Mouse (Mus musculus) MEL (cell line): ENCODE measurements around the gene Cdk14. TPM values are rescaled to one million over a fixed set of nuclear protein-coding genes. Genes with fewer than 3 reads are reported as not detected.

ENCODE experiments used
- DNase-seq: peaks from one replicate; pipeline ENCODE4 v3.0.0; 2011; ENCODE audit warnings: low read depth, low spot score
- H3K27ac ChIP-seq: 2 replicates; pipeline ENCODE4 v1.5.1; 2012; ENCODE audit warnings: low read depth, mild to moderate bottlenecking, control low read depth, low read length, moderate library complexity; ENCODE audit not compliant: control insufficient read depth
- H3K27me3 ChIP-seq, 2 experiments: fragments of 150-350 bp in 1 of 2; sonication (generic) in 1 of 2; 2 replicates each; pipeline ENCODE4 v1.6.1; 2012; ENCODE audit warnings: low read length in 2 of 2, mild to moderate bottlenecking in 2 of 2, improper control_type of control experiment in 1 of 2, moderate library complexity in 1 of 2; ENCODE audit not compliant: insufficient read depth in 2 of 2, control insufficient read depth in 1 of 2
- H3K36me3 ChIP-seq, 2 experiments: 2 replicates each; pipeline ENCODE4 v1.6.1; 2012 to 2014; ENCODE audit warnings: low read length in 2 of 2, improper control_type of control experiment in 1 of 2, inconsistent platforms in 1 of 2, mild to moderate bottlenecking in 1 of 2; ENCODE audit not compliant: insufficient read depth in 2 of 2, control insufficient read depth in 1 of 2
- H3K4me1 ChIP-seq, 2 experiments: fragments of 150-350 bp in 1 of 2; sonication (generic) in 1 of 2; 2 replicates each; pipeline ENCODE4 v1.6.1; 2012; ENCODE audit warnings: low read length in 2 of 2, improper control_type of control experiment in 1 of 2, mild to moderate bottlenecking in 1 of 2; ENCODE audit not compliant: insufficient read depth in 2 of 2, control insufficient read depth in 1 of 2
- H3K4me3 ChIP-seq, 2 experiments: fragments of 150-350 bp in 1 of 2; sonication (generic) in 1 of 2; 2 replicates each; pipeline ENCODE4 v1.5.1; 2012; ENCODE audit warnings: low read depth in 2 of 2, low read length in 2 of 2, mild to moderate bottlenecking in 2 of 2, moderate library complexity in 2 of 2, control low read depth in 1 of 2, improper control_type of control experiment in 1 of 2; ENCODE audit not compliant: control insufficient read depth in 1 of 2, insufficient read depth in 1 of 2
- H3K79me2 ChIP-seq: 2 replicates; pipeline ENCODE4 v1.6.1; 2012; ENCODE audit warnings: mild to moderate bottlenecking, low read length, moderate library complexity; ENCODE audit not compliant: control insufficient read depth, poor library complexity, insufficient read depth
- H3K9ac ChIP-seq: 2 replicates; pipeline ENCODE4 v1.6.1; 2012; ENCODE audit warnings: low read depth, mild to moderate bottlenecking, control low read depth, low read length, moderate library complexity; ENCODE audit not compliant: control insufficient read depth, poor library complexity, severe bottlenecking
- H3K9me3 ChIP-seq: fragments of 150-350 bp; sonication (generic); replicated peaks from 2 replicates; pipeline ENCODE4 v1.6.1; 2012; ENCODE audit warnings: mild to moderate bottlenecking, low read length, improper control_type of control experiment, moderate library complexity; ENCODE audit not compliant: insufficient read depth
- CHD2 ChIP-seq: IDR thresholded peaks from 2 replicates; pipeline ENCODE4 v1.6.1; 2011; ENCODE audit warnings: low read length, improper control_type of control experiment
- EP300 ChIP-seq, 2 experiments: IDR thresholded peaks; 2 replicates each; pipeline ENCODE4 v1.6.1; 2011; ENCODE audit warnings: improper control_type of control experiment in 2 of 2, low read length in 2 of 2, low read depth in 1 of 2, mild to moderate bottlenecking in 1 of 2
- ETS1 ChIP-seq: IDR thresholded peaks from 2 replicates; pipeline ENCODE4 v1.6.1; 2012; ENCODE audit warnings: low read depth, mild to moderate bottlenecking, inconsistent platforms, low read length, improper control_type of control experiment, moderate library complexity
- GABPA ChIP-seq: IDR thresholded peaks from 2 replicates; pipeline ENCODE4 v1.6.1; 2012; ENCODE audit warnings: low read depth, mild to moderate bottlenecking, inconsistent platforms, low read length, improper control_type of control experiment, moderate library complexity
- GATA1 ChIP-seq: IDR thresholded peaks from 2 replicates; pipeline ENCODE4 v1.6.1; 2011; ENCODE audit warnings: low read depth, low read length, improper control_type of control experiment
- KAT2A ChIP-seq: conservative IDR thresholded peaks from 2 replicates; pipeline ENCODE4 v1.6.1; 2012; ENCODE audit warnings: low read depth, low read length, improper control_type of control experiment, inconsistent platforms
- MAFK ChIP-seq: IDR thresholded peaks from 2 replicates; pipeline ENCODE4 v1.6.1; 2011; ENCODE audit warnings: low read depth, mild to moderate bottlenecking, low read length, improper control_type of control experiment, borderline replicate concordance
- MAZ ChIP-seq: IDR thresholded peaks from 2 replicates; pipeline ENCODE4 v1.6.1; 2012; ENCODE audit warnings: low read depth, mild to moderate bottlenecking, inconsistent platforms, low read length, improper control_type of control experiment
- MXI1 ChIP-seq: IDR thresholded peaks from 2 replicates; pipeline ENCODE4 v1.6.1; 2011; ENCODE audit warnings: mild to moderate bottlenecking, low read depth, low read length, improper control_type of control experiment
- MYB ChIP-seq: IDR thresholded peaks from 2 replicates; pipeline ENCODE4 v1.6.1; 2011; ENCODE audit warnings: mild to moderate bottlenecking, low read depth, low read length, improper control_type of control experiment
- NRF1 ChIP-seq: IDR thresholded peaks from 2 replicates; pipeline ENCODE4 v1.6.1; 2014; ENCODE audit warnings: low read depth, mild to moderate bottlenecking, inconsistent platforms, low read length, improper control_type of control experiment, moderate library complexity; ENCODE audit not compliant: poor library complexity, insufficient read depth, severe bottlenecking
- POLR2A ChIP-seq, 2 experiments: IDR thresholded peaks; 2 replicates each; pipeline ENCODE4 v1.6.1; 2011 to 2012; ENCODE audit warnings: low read length in 2 of 2, mild to moderate bottlenecking in 2 of 2, control low read depth in 1 of 2, improper control_type of control experiment in 1 of 2, low read depth in 1 of 2, moderate library complexity in 1 of 2; ENCODE audit not compliant: control insufficient read depth in 1 of 2, insufficient read depth in 1 of 2, poor library complexity in 1 of 2
- POLR2AphosphoS2 ChIP-seq: IDR thresholded peaks from 2 replicates; pipeline ENCODE4 v1.6.1; 2011; ENCODE audit warnings: low read length, improper control_type of control experiment
- RCOR1 ChIP-seq: IDR thresholded peaks from 2 replicates; pipeline ENCODE4 v1.6.1; 2012; ENCODE audit warnings: low read depth, mild to moderate bottlenecking, inconsistent platforms, low read length, improper control_type of control experiment
- SIN3A ChIP-seq: IDR thresholded peaks from 2 replicates; pipeline ENCODE4 v1.6.1; 2012; ENCODE audit warnings: low read length, improper control_type of control experiment, inconsistent platforms
- TAL1 ChIP-seq: IDR thresholded peaks from 2 replicates; pipeline ENCODE4 v1.6.1; 2012; ENCODE audit warnings: mild to moderate bottlenecking, inconsistent platforms, low read length, moderate library complexity, mixed read lengths
- USF1 ChIP-seq: IDR thresholded peaks from 2 replicates; pipeline ENCODE4 v1.6.1; 2014; ENCODE audit warnings: low read depth, mild to moderate bottlenecking, inconsistent platforms, low read length, improper control_type of control experiment, moderate library complexity
- USF2 ChIP-seq, 2 experiments: IDR thresholded peaks; 2 replicates each; pipeline ENCODE4 v1.6.1; 2011 to 2012; ENCODE audit warnings: improper control_type of control experiment in 2 of 2, low read length in 2 of 2, borderline replicate concordance in 1 of 2, inconsistent platforms in 1 of 2, low read depth in 1 of 2, mild to moderate bottlenecking in 1 of 2; ENCODE audit not compliant: insufficient read depth in 1 of 2
- ZC3H11A ChIP-seq: IDR thresholded peaks from 2 replicates; pipeline ENCODE4 v1.6.1; 2012; ENCODE audit warnings: low read depth, mild to moderate bottlenecking, inconsistent platforms, low read length, improper control_type of control experiment
- ZKSCAN1 ChIP-seq: IDR thresholded peaks from 2 replicates; pipeline ENCODE4 v1.6.1; 2012; ENCODE audit warnings: low read depth, mild to moderate bottlenecking, inconsistent platforms, low read length, improper control_type of control experiment, moderate library complexity
- ZMIZ1 ChIP-seq: IDR thresholded peaks from 2 replicates; pipeline ENCODE4 v1.6.1; 2012; ENCODE audit warnings: low read depth, mild to moderate bottlenecking, inconsistent platforms, low read length, improper control_type of control experiment, moderate library complexity
- ZNF384 ChIP-seq: IDR thresholded peaks from 2 replicates; pipeline ENCODE4 v1.6.1; 2012; ENCODE audit warnings: low read depth, mild to moderate bottlenecking, inconsistent platforms, low read length, improper control_type of control experiment
- polyA plus RNA-seq, 2 experiments: library from polyadenylated mRNA; stranded (reverse) in 1 of 2; unstranded in 1 of 2; fragments of >175 nt in 1 of 2; fragments of >200 nt in 1 of 2; gene quantifications; 2 replicates each; pipeline versions ENCODE4 v1.2.1 to v1.2.4; 2012; ENCODE audit warnings: low replicate concordance in 2 of 2, low read depth in 1 of 2; ENCODE audit not compliant: insufficient read length in 2 of 2, insufficient read depth in 1 of 2, missing spikeins in 1 of 2
- total RNA-seq: library from RNA; depleted of rRNA; stranded (reverse); fragments of 300-350 nt; gene quantifications from 2 replicates; pipeline ENCODE4 v1.2.3, GENCODE M21; 2012

Cdk14 gene
- total and polyA plus RNA-seq, 3 experiments: not detected

DNA sequence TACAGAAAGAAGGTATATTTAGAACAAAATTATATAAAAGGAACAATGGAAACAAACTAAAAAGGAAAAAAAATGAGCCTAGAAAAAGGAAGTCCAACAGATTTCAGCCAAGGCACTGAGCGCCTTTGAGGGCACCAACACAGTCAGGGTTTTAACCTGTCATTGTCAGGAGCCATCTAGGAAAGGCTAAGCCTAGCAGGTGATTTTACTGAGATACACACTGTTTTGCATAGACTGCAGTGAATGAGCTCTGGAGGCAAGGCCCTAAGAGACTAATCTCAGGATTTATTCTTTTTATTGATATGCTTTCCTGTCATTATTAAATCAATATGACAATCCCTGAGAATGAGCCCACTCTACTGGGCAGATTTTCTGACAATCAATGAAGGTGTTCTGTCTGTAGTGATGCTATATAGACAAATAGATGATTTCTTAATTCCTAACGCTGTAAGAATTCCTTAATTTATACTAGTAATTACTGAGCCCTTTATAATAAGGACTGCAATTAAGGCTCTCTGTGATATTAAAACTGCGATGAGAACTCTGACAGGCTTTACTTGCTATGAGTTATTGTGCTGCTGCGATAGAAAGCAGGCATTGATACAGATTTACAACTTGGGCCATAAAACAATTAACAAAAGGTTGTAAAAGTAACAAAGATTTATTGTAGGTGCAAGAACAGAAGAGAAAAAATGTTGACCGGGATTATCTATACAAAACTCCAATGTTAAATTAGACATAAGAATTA, 303.2 kb downstream of the Cdk14 start:
- Histone ChIP-seq H3K4me1 (no peaks in the 10 kb centered on the region), H3K9ac (no peak overlapping the region), H3K36me3 (no peaks in the 10 kb centered on the region), H3K9me3 (no peaks in the 10 kb centered on the region), H3K27me3 (no peaks in the 10 kb centered on the region), H3K79me2 (no peaks in the 10 kb centered on the region), H3K27ac (no peak overlapping the region), H3K4me3 (no peak overlapping the region)
- TF ChIP-seq TAL1: no peak
- no peak for TF ChIP-seq ETS1
- no peak for TF ChIP-seq RCOR1
- no peak for TF ChIP-seq MXI1
- TF ChIP-seq CHD2: no peak
- no peak for TF ChIP-seq GATA1
- no peak for TF ChIP-seq MAFK
- TF ChIP-seq KAT2A: no peak
- no peak for TF ChIP-seq NRF1
- no peak for TF ChIP-seq ZC3H11A
- no peak for TF ChIP-seq EP300 (IDR thresholded peaks at IDR 0.05; ENCODE audit: low read depth in 1 of 2, low read length in 2 of 2)
- no peak for TF ChIP-seq GABPA
- no peak for TF ChIP-seq MYB
- no peak for TF ChIP-seq POLR2A (IDR thresholded peaks at IDR 0.05; ENCODE audit: control insufficient read depth in 1 of 2, insufficient read depth in 1 of 2, low read depth in 1 of 2, low read length in 2 of 2, poor library complexity in 1 of 2)
- no peak for TF ChIP-seq ZMIZ1
- TF ChIP-seq POLR2AphosphoS2: no peak
- no peak for TF ChIP-seq USF1
- no peak for DNase-seq

DNA sequence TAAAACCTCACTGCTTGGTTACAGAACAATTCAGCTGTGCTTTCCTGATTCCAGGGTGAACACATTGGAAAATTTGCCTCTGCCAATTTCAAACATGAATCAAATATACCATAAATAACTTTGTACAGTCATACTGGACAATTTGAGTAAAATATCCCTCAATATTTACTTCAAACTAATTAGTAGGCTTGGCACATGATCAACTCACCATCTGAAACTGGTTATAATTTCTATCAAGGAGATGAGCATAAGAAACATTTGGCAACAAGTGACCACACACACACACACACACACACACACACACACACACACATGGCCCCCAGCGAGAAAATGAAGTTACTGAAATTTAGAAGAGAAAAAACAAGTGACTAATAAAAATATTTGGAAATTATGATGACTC, 304.6 kb downstream of the Cdk14 start:
- no peaks in the 10 kb centered on the region for H3K9me3 ChIP-seq
- TF ChIP-seq MAZ: no peak
- TF ChIP-seq ZKSCAN1: no peak
- TF ChIP-seq USF1: no peak
- TF ChIP-seq ZNF384: no peak
- no peak for TF ChIP-seq RCOR1
- TF ChIP-seq NRF1: no peak
- no peak for TF ChIP-seq SIN3A
- no peak for TF ChIP-seq USF2 (IDR thresholded peaks at IDR 0.05; ENCODE audit: borderline replicate concordance in 1 of 2, insufficient read depth in 1 of 2, low read depth in 1 of 2, low read length in 2 of 2)
- TF ChIP-seq TAL1: no peak
- no peak for TF ChIP-seq GATA1
- no peak for TF ChIP-seq KAT2A
- no peak for TF ChIP-seq MAFK
- no peak overlapping the region for H3K9ac ChIP-seq
- H3K36me3 ChIP-seq: no peaks in the 10 kb centered on the region
- H3K27me3 ChIP-seq: no peaks in the 10 kb centered on the region
- no peak for DNase-seq
- H3K79me2 ChIP-seq: no peaks in the 10 kb centered on the region
- H3K4me3 ChIP-seq: no peak overlapping the region
- no peaks in the 10 kb centered on the region for H3K4me1 ChIP-seq
- no peak overlapping the region for H3K27ac ChIP-seq
